Mouse (Mus musculus): ENCODE data around the gene Rtkn2.

Gene Rtkn2

DNA sequence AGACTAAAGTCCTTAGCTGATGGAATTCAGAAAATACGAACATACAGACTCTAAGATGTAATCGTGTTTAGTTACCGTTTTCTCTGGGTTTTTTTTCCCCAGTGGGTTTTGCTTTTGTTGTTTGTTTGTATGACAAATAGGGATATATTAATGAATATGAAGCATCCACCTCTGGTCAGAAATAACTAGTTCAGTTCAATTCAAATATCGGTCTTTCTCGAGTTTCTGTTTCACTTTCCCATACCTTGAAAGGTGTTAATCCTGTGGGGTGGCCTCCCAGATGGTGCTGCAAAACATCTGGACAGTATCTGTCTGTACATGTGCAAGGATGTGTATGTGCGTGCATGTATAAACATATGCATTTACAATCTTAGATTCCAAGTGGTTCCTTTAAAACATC lies 61.0 kb downstream of the Rtkn2 start:
- DNase-seq: no peak

DNA sequence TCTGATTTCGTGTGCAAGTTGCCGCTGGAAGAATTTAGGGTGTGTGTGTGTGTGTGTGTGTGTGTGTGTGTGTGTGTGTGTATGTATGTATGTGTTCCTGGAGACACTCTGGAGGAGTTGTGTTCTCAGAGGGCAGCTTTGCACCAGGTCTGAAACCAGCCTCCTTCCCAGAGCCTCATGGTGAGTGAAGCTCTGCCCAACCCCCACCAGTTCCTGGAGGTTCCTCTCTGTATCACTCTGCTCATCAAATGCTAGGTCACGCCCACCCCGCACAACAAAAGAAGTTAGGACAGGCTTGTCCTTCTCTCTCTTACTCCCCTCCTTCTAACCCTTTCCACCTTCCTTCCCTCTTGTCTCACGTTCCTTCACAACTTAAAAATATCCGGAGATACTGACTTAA lies 64.6 kb downstream of the Rtkn2 start:
- DNase-seq: peak; percentile 23 to 31

DNA sequence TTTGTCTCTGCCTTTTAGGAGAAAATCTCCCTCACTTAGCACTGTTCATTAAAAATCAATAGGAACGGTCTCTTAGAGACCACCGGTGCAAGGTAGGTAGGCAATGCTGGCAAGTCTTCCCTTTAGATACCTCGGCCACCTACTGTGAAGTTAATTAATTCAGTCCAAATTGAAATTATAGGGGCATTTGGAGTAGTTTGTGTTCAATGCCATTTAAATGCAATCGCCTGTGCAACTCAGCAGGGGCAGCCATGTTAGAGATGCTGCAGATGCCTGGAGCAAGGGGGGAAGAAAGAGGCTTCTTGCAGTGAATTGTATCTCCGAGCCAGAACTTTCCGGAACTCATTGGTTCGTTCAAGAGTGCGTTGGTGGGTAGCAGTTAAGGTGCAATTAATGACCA lies 65.5 kb downstream of the Rtkn2 start:
- no peak for DNase-seq

DNA sequence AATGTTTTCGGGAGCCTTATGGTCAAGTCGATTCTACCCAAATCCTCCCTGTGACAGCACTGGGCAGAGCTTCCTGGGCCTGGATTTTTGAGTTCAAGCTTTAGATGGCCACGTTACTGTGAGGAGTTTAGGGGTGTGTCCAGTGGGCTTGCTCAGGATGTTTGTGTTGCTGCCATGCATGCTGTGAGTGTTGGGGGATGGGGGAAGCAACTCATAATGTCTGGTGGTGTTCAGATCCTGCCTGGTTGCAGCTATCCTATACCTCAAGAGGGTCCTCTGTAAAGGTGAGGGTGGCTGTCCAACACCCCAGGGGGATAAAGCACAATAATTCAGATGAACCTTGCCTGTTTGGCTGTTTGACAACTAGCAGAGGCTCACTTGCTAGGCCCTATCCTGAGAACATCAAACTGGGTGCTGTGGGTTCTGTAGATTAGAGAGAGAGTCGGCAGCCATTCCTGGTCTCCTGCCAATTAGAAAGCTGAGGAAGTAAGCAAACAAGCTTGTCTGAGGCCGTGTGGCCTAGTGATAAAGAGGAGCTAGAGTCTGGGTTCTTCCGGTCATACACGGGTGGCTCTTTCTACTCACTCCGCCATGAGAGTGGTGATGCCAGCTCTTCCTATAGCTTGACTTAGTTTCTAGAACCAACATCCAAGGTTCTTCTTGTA lies 69.4 kb downstream of the Rtkn2 start:
- no peak for DNase-seq

DNA sequence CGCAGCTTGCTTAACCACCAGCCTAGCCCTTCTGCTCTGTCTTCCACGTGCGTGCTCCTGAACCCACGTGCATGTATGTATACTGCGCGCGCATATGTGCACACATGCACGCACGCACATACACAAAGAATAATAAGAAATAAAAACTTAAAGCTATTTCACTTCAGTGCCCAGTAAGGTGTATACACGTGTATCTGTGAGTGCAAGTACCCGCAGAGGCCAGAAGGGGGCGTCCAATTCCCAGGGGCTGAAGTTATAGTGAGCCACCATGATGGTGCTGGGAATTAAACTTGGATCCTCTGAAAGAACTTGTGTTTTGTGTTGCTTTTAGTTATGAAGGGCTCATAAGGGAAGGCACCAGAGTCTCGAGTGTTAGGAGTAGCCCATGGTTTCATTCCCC lies 71.5 kb downstream of the Rtkn2 start:
- no peak for DNase-seq

DNA sequence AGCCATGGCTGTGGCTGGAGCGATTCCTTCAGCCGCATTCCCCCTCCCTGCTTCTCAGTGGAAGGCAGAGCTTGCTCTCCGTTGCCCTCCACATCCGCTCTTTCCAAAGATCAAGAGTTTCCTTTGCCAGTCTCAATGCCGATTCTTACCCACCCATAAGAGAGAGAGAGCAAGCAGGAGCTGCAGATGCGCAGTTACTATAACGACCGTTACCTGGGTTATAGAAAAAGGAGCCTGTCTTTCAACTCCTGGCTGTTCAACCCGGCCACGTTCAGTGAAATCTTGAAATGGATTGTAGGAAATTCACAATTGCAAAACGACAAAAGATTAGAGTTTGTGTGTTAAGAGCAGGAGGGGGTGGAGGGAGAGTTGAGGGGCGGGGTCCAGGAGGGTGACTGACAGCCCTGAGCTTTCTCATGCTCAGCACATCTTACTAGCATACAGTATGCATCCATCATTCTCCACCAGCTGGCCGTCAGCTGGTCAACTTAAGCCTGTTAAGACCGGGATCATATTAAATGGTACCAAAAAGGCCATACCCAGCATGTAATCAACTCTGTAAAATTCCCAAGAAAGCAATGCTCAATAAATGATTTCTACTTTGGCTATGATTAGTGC lies 72.1 kb downstream of the Rtkn2 start:
- DNase-seq: no peak

DNA sequence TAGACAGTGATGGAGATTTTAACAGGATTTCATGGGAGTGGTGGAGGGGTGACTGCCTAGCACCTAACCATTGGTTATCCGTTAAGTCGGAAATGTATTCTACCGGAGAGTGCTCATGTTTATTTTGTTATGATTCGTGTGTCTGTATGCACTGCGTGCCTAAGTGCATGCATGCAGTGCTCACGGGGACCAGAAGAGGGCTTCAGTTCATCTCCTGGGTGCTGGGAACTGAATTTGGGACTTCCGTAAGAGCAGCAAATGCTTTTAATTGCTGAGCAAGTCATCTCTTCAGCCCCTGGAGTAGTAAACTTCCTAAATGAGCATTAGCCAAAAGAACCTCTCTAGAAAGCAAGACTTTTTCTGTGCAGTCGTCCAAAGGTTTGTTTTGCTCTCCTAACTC lies 72.9 kb downstream of the Rtkn2 start:
- DNase-seq: no peak

DNA sequence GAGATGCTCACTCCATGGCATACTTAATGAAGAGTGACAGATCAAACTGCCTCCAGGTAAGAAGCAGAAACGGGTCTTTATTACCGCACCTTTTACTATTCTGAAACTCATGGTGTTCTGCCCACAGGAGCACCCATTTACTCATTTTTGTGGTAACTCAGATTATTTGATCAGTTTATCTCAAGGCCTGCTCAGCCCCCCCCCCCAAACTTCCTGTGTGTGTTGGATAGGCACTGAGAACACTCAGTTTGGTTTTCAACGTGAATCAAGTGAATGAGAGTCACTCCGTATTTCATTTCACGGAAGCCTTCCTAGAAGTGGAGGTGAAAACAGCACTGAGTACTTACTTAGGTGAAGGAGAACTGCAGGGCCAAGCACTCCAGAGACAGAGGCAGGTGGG lies 74.8 kb downstream of the Rtkn2 start:
- no peak for DNase-seq

DNA sequence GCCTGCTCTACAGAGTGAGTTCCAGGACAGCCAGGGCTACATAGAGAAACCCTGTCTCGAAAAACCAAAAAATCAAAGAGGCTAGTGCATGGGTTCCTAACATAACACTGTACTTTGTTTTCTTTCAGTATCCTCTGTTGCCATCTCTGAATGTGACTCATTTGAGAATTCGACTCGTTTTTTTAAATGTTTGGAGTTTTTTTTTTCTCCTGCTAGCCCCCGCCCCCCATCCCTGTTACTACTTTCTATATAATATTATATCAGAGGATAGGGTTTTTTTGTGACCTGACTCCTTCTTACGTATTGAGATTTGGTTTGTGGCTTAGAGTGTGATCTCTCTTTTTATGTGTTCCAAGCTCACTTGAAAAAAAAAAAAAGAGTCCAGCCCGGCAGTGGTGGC lies 75.3 kb downstream of the Rtkn2 start:
- no peak for DNase-seq

DNA sequence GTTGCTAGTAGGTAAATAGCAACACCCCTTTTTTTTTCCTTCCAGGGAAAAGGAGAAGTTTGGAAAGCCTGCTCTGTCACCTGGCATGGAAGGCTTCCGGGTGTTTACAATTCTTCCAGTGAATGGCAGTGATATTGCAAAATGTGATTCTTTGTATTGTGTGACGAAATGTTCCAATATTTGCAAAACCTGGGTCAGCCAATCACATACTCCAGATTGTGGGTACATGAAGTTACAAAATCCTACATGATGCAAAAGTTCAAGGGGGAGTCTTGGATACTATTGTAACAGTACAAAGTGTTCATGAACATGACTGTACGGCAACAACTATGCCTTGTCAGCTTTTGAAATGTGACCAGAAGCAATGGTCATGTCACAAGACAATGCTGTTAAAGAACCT lies 78.5 kb downstream of the Rtkn2 start:
- no peak for DNase-seq

DNA sequence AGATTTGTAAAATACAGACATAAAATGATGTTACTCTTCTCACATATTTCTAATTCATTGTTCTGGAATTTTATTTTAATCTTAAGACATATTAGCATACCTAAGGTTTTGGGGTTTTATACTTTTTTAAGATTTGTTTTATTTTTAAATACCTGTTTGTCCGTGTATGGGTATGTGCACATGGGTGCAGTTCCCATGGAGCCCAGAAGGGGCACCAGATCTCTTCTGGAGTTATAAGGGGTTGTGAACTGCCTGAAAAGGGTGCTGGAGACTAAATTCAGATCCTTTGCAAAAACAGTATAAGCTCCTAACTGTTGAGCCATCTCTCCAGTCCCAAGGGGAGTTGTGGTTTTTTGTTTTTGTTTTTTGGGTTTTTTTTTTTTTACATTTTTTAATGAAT lies 79.0 kb downstream of the Rtkn2 start:
- DNase-seq: no peak

DNA sequence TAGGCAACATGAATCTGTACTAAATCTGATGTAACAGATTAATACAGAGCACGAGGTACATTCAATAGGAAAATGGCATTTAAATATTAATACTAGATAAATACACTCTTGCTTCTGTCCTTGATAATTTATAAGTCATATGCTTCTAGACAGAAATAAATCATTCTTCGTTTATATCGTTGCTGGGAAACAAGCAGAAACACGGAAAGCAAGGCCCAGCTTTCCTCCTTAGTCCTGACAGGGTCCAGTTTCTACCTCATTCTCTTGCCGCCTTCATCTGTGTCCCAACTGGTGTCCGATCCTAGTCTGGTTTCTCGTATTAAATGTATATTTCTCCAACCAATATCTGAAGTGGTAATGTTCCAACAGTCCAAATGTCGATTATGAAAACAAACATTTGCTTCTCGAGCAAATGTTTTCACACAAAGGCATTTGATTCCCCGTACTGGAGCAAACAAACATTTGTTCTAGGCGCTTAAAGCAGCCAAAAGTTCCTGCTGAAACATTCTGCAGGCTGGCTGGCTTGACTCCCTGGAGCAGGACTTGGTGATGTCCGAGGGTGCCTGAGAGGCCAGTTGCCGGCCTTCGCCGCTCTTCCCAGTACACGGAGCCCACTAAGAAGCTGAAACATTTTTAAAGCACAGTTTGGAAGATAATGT lies 81.3 kb downstream of the Rtkn2 start:
- DNase-seq: peak; percentile 38 to 55

DNA sequence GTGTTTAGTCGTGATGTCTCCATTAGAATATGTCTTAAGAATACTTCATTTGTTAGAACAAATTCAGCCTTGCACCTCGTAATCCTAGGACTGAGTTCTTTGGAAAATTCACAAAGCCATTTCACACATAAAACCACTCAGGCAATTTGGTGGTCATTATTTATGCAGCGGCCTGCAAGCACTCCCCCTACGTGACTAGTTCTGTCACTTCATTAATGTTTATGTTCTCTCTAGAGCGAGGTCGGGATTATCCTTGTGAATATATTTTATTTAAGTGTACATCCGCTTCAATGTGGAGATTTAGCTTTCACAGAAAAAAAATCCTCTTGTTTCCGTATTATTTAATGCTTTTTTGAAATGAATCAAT lies 81.9 kb downstream of the Rtkn2 start:
- no peak for DNase-seq

DNA sequence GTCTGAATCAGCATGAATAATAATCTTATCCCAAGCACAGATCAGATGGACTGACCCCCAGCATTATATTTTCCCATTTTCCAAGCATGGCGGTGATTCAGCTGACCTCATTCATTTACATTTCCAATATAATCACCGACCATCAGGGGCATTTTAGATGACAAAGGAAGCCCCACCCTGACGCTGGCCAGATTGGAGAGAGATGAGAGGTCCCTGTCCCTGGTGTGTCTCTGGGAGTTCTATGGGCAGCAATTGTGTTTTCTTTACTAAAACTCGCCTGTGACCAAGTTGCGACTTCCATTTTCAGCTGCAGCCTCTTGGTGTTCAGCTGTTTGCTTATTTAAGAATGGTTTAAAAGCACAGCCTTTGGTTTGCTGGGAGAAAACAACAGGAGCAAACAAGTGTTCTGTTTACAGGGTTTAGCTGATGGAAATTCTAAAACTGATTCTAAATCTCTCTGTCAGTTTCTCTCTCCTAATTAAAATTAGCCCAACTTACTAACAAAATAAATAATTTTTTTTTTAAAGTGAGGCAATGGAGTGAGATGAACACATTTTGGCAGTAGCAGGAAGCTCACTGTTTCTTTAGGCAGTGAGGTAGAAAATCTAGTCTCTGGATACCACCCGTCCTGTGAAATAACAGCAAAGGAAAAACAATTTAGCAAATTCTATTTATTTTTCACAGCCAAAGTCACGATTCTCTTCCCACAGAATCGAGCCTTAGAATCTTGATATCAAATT lies 84.6 kb downstream of the Rtkn2 start:
- no peak for DNase-seq

DNA sequence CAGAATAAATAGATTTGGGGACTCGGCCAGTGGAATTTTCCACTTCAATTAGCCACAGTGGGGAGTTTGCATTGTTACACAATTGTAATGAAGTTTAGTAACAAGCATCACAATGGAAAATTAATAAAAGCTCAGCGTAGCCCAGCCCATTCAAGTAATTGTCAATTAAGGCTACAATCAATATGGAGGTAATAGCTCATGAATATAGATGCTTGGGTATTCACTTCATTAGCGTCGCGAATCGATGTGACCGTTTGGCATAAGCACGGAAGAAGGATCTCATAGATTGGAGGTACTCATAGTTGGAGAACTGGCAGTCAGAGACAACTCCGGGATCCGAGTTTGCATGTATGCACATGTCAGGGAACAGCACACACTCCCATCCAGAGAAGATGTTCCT lies 85.2 kb downstream of the Rtkn2 start:
- no peak for DNase-seq

DNA sequence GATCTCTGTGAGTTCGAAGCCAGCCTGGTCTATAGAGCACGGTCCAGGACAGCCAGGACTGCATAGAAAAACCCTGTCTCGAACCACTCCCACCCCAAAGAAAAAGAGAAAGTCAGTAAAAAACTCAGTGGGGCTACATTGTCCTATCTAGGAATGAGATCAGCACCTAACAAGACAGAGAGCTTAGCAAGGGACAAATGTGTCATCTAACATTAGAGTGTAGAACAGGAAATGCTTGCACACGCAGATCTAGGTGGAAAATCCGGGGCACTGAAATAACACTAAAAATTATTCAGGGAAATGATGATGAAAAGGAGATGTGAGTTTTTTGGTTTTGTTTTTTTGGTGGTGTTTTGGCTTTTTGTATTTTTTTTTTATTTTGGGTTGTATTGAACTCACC lies 86.8 kb downstream of the Rtkn2 start:
- DNase-seq: no peak

DNA sequence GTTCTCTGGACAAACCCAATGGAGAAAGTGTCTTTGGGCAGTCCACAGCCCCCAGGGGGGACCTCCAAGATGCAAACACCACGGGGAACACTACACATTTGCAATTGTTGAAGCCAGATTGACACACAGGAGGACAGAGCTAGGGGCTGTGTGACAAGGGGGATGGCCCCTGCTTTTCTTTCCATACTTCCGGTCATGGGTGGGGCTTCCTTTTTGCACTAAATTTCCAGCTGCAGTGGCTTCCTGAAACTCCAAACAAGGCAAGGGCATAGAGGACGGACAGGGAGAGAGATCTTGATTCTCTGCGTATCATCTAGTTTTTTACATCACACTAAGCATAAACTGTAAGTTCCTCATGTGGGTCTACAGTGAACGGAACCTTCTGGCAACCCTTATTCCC lies 88.6 kb downstream of the Rtkn2 start:
- no peak for DNase-seq

DNA sequence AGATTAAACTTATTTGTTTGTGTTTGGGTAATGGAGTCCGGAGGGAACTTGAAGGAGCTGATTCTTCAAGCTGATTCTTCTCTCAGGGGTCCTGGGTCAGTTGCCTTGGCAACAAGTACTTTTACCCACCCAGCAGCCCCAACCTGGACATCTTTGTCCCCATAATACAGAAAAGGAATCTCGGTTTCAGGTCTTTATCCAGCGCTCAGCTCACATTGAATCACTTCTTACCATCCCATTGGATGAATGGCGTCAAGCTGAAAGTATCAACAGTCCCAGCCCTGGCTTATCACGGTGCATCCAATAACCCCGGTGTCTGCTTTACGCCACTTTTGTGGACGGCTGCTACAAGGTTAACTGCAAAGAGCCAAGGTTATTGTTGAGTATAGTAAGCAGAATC lies 89.1 kb downstream of the Rtkn2 start:
- DNase-seq: no peak

DNA sequence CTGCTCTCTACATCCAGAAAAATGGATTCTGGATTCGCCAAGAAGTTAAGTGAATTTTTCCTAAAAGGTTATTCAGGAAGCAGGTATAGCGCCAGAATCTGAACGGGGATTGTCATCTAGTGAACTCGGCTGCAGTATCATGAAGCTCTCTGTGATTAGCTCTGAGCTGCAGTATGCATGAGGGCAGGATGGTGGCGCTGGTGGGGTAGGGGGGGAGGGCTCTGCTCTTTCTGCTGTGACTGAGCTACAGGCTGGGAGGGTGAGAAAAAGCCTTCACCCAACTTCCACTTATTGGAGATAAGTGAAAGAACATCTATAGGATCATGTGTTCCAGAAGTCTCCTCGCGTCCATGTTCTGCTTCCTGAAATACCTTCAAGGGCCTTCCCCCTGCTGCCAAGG lies 91.7 kb downstream of the Rtkn2 start:
- DNase-seq: no peak

DNA sequence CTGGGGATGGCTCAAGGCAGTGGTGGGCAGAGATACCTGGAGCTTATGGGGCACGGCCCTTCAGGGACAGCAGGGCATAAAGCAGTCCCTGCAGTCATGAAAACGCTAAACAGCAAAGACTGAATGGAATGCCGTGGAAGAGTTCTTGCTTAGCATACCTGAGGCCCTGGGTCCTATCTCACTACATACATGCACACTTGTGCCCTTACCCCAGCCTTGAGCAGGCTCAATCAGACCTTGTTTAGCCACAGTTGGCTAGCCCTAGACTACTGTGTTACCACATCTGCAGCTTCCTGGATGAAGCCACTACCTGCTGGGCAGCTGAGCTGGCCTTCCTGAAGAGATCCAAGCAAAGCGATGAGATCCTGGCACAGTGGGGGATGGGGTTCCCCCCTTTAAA lies 93.3 kb downstream of the Rtkn2 start:
- no peak for DNase-seq

DNA sequence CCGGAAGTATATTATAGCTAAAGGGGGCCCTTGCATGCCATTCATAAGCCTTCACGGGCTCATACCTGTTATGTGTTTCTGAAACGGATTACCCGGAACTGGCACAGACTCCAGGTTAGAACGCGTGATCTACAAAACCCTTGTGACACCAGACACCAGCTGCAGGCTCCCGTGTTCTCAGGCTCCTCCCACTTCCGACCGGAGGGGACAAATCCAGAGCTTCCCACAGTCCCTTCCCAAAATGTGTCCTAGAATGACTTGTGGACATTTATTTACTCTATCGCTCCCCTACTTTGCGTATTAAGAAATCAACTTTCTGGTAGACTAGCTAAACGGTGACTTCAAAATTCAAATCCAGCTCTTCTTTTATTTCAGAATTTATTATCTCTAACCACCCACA lies 94.9 kb downstream of the Rtkn2 start:
- DNase-seq: no peak

DNA sequence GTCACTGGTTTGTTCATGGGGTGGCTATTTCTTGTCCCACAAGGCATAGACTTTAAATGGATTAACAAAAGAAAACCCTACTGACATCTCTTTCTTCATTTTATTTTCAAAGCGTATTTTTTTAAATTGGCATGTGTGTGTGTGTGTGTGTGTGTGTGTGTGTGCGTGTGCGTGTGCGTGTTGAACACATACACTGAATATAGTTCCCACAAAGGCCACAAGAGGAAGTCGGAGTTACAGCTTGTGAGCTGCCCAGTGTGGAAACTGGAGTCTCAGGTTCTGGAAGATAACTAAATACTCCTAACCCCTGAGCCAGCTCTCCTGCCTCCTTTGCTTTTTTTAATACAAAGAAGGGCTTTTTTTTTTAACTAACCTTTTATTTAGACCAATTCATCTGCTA lies 95.8 kb downstream of the Rtkn2 start:
- DNase-seq: no peak

DNA sequence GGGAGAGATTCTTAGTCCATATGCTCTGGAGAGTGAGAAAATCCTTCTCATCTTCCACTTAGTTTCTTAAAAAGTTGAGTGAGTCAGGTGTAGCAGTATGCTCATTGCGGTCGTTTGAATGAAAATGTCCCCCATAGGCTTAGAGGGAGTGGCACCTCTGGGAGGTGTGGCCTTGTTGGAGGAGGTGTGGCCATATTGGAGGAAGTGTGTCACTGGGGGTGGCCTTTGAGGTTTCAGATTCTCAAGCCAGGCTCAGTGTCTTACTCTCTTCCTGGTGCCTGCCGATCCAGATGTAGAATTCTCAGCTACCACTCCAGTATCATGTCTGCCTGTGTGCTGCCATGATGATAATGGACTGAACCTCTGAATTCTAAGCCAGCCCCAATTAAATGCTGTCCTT lies 99.3 kb downstream of the Rtkn2 start:
- no peak for DNase-seq
